Mouse (Mus musculus): ENCODE results near the gene Scd2.

Gene Scd2

GRCm38 (mm10) chr19:44312007-44312360 lies 18.5 kb downstream of the Scd2 start:
- WGBS, result 38% methylated on average over 4 of the region's 4 CpGs

GRCm38 (mm10) chr19:44313066-44313465 lies 19.6 kb downstream of the Scd2 start:
- 51% methylated on average over 3 of the region's 3 CpGs for WGBS

- WGBS, result 1% methylated on average over 18 of the region's 18 CpGs
Measured at GRCm38 (mm10) chr19:44314327-44314759, 20.9 kb downstream of the Scd2 start.

- under 1% methylated on average over 11 of the region's 11 CpGs for WGBS
Measured at GRCm38 (mm10) chr19:44314871-44315414, 21.5 kb downstream of the Scd2 start.

GRCm38 (mm10) chr19:44316752-44317315 lies 23.4 kb downstream of the Scd2 start:
- 90% methylated on average over 5 of the region's 5 CpGs for WGBS

- WGBS, result 69% methylated on average over 5 of the region's 5 CpGs
Measured at GRCm38 (mm10) chr19:44317391-44317790, 23.9 kb downstream of the Scd2 start.

GRCm38 (mm10) chr19:44320316-44320715 lies 26.8 kb downstream of the Scd2 start:
- WGBS, result 89% methylated on average over 3 of the region's 3 CpGs

- whole genome bisulfite sequencing, result 75% methylated on average over 4 of the region's 4 CpGs
Measured at GRCm38 (mm10) chr19:44321201-44321600, 27.7 kb downstream of the Scd2 start.

- 88% methylated on average over 2 of the region's 2 CpGs for WGBS
Measured at GRCm38 (mm10) chr19:44321631-44322030, 28.2 kb downstream of the Scd2 start.

GRCm38 (mm10) chr19:44329566-44329965 lies 36.1 kb downstream of the Scd2 start:
- WGBS, result 83% methylated on average over 2 of the region's 2 CpGs

GRCm38 (mm10) chr19:44331128-44331527 lies 37.7 kb downstream of the Scd2 start:
- 100% methylated on average over 1 of the region's 1 CpGs for WGBS

- WGBS, result 39% methylated on average over 5 of the region's 5 CpGs
Measured at GRCm38 (mm10) chr19:44331911-44332310, 38.4 kb downstream of the Scd2 start.

- WGBS, result 42% methylated on average over 8 of the region's 8 CpGs
Measured at GRCm38 (mm10) chr19:44332326-44332725, 38.9 kb downstream of the Scd2 start.

- 44% methylated on average over 10 of the region's 10 CpGs for WGBS
Measured at GRCm38 (mm10) chr19:44332833-44333623, 39.6 kb downstream of the Scd2 start, which contains the start of gene Scd4. TSS of gene Scd4 (plus strand) at chr19:44333092.

- 94% methylated on average over 9 of the region's 9 CpGs for WGBS
Measured at GRCm38 (mm10) chr19:44333991-44334390, 40.5 kb downstream of the Scd2 start.

- 47% methylated on average over 6 of the region's 6 CpGs for WGBS
Measured at GRCm38 (mm10) chr19:44335876-44336662, 42.6 kb downstream of the Scd2 start.

- WGBS, result 88% methylated on average over 8 of the region's 8 CpGs
Measured at GRCm38 (mm10) chr19:44349689-44350088, 56.2 kb downstream of the Scd2 start.

- 83% methylated on average over 7 of the region's 7 CpGs for WGBS
Measured at GRCm38 (mm10) chr19:44351756-44352155, 58.3 kb downstream of the Scd2 start.
